Mouse (Mus musculus): Measurements from ENCODE around the gene Mettl27.
"Not testable (repeated sequence)": the region's sequence is repeated elsewhere in the genome, so short reads cannot be mapped to it uniquely, and the experiment has no call there.

The Mettl27 gene

GRCm38 (mm10) chr5:134951053-134951884 lies 19.1 kb downstream of the Mettl27 start:
- DNase-seq (ENCODE audit: low spot score in 2 of 2) = no peak

DNA sequence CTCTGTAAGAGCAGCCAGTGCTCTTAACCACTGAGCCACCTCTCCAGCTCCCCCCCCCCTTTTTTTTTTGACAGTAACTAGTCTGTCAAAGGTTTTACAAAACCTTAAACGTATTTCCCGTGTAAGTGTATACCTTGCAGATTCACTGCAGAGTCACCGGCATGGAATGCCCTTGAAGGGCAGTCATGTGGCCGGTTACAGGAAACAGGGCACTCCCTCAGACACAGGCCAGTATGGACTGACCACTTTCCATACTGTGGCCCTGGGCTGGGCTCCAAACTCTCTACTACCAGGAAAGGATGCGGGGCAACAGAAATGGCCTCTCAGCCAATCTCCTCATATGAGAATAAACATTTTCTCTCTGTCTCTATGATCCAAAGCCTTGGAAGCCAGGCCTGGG lies 23.3 kb downstream of the Mettl27 start:
- no peak for DNase-seq (ENCODE audit: low spot score in 2 of 2)

DNA sequence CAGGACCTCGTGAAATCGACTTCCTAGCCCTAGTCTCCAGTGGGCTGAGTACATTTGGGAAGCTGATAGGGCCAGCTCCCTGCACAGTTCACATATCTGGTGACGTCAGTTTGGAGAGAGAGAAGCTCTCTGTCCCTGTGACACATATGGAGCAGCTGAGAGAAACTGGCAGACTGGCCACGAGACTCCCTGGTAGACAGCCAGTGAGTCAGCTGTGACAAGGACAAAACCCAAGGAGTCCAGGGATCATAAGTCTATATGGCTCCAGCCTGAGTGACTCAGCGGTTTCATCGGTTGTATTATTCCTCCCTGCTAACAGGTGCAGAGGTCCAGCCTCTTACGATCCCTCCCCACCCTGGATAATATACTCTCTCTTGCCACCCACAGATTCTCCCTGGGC lies 26.9 kb downstream of the Mettl27 start:
- no peak for DNase-seq (ENCODE audit: low spot score in 2 of 2)

- no peak for DNase-seq (ENCODE audit: low spot score in 2 of 2)
These were observed 28.3 kb downstream of the Mettl27 start for GRCm38 (mm10) chr5:134960430-134960829.

DNA sequence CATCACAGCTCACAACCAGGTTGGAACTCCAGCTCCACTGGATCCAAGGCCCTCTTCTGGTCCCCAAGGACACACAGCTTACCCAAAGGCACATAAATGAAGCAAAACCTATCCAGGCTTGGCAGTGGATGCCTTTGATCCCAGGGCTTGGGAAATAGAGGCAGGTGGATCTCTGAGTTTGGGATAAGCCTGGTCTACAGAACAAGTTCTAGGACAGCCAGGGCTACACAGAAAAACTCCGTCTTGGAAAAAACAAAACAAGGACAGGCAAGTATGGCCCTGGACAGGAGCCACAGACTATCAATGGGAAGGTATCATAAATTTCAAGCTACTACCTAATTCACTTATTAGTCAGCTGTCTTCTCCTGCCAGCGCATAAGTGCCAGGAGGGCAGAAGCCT lies 29.4 kb downstream of the Mettl27 start:
- DNase-seq (ENCODE audit: low spot score in 2 of 2) = no peak

GRCm38 (mm10) chr5:134963546-134963945 lies 31.4 kb downstream of the Mettl27 start:
- no peak for DNase-seq (ENCODE audit: low spot score in 2 of 2)

DNA sequence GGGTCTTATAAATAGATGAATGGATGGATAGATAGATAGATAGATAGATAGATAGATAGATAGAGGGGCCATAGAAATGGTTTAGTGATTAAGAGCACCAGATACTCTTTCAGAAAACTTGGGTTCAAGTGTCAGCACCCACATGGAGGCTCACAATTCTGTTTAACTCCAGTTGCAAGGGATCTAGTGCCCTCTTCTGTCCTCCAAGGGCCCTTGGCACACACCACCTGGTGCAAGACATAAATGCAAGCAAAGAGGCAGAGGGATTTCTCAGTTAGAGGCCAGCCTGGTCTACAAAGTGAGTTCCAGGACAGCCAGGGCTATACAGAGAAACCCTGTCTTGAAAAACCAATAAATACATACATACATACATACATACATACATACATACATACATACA lies 32.5 kb downstream of the Mettl27 start:
- DNase-seq (ENCODE audit: low spot score in 2 of 2) = not testable (repeated sequence)

DNA sequence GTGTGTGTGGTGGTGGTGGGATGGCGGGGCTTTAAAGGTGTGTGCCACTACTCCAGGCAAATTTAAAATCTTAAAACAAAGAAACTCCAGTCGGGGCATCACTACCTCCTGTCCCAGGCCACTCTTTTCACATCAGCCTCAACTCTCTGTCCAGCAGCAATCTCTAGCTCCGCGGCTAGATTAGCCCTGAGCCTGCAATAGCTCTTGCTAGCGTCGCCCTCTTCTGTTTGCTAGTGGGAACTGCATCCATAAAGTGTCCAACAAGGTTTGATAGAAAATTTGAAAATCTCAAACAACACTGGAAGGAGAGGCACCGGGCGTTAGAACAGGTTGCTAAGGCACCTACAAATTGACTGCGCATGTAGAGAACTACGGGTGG lies 33.3 kb downstream of the Mettl27 start:
- DNase-seq (ENCODE audit: low spot score in 2 of 2) = peak; percentile 56 to 77

DNA sequence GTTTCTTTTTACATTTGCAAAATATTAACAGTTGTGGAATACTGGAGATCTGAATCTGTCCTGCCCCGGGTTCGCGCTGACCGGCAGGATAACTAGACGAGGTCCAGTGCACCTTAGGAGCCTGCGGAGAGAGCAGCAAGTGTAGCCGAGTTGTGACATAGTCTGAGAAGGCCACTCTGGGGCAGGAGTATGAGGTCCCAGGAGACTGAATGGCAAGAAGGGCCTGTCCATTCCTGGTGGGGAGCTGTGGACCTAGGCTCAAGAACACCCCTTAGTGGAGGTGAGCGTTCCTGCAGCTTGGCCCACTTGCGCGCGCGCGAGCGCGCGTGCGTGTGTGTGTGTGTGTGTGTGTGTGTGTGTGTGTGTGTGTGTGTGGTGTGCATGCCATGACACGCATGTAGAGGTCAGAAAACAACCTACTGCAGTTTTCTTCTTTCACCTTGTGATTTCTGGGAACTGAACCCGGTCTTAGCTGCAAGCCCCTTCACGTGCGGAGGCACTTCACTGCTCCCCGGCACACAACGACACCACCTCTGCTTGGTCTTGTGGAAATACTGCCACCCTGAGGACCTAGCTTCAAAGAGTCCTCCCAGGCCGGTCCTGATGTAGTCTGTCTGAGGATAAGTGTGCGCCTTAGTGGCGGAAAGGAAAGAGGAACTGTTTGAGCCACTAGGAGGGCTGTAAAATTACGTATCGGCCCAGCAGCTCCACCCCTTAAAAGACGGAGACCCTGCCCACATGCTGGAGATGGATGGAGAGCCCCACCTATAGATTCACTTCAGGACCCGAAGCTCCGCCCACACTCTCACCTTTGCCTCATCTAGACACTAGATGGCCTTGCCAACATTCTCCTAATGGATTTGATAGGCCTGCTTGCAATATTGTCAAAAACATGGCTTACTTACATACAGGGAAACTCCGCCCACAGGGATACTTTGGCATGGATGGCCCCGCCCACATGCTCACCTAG lies 34.0 kb downstream of the Mettl27 start:
- peak in 1 of 2 experiments; percentile 44 for DNase-seq (ENCODE audit: low spot score in 2 of 2)

- DNase-seq (ENCODE audit: low spot score in 2 of 2) = no peak
These were observed 35.2 kb downstream of the Mettl27 start for GRCm38 (mm10) chr5:134967164-134967944.

GRCm38 (mm10) chr5:134970671-134971070 lies 38.5 kb downstream of the Mettl27 start:
- no peak for DNase-seq (ENCODE audit: low spot score in 2 of 2)

DNA sequence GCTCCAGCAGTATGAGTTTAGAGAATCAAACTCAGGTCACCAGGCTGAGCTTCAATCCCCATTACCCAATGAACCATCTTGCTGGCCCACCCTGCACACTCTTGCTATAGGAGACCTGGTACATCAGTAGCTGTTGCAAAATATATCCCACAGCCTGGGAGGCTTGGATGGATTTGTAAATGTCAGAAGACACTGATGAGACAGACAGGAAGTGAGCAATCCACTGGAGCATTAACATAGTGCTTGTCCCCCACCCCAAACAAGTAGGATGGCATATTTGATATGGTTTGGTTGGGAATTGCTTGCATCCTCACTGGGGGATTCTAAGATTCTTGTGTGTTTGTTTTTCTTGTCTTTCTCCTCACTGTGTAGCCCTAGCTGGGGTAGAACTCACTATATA lies 40.9 kb downstream of the Mettl27 start:
- DNase-seq (ENCODE audit: low spot score in 2 of 2) = no peak

- no peak for DNase-seq (ENCODE audit: low spot score in 2 of 2)
These were observed 41.4 kb downstream of the Mettl27 start for GRCm38 (mm10) chr5:134973526-134973925.

GRCm38 (mm10) chr5:134974294-134974693 lies 42.1 kb downstream of the Mettl27 start:
- DNase-seq (ENCODE audit: low spot score in 2 of 2) = no peak

- no peak for DNase-seq (ENCODE audit: low spot score in 2 of 2)
These were observed 42.8 kb downstream of the Mettl27 start for GRCm38 (mm10) chr5:134974921-134975320.

DNA sequence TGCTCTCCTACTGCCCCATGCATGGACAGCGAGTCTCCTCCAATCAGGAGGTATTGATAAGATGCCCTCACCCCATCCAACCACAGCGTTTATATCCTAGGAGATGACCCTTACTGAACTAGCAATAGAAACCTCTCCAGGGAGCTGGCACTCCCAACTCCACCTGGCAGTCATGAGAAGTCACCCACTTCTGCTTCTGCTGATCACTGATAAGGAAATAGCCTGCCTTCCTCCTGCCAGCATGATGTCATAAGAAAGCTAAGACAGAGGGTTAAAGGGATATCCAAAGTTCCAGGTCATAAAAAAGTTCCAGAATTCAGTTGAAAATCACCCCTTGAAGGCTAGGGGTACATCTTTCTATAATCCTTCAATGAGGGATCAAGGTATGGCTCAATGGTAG lies 44.0 kb downstream of the Mettl27 start:
- no peak for DNase-seq (ENCODE audit: low spot score in 2 of 2)

DNA sequence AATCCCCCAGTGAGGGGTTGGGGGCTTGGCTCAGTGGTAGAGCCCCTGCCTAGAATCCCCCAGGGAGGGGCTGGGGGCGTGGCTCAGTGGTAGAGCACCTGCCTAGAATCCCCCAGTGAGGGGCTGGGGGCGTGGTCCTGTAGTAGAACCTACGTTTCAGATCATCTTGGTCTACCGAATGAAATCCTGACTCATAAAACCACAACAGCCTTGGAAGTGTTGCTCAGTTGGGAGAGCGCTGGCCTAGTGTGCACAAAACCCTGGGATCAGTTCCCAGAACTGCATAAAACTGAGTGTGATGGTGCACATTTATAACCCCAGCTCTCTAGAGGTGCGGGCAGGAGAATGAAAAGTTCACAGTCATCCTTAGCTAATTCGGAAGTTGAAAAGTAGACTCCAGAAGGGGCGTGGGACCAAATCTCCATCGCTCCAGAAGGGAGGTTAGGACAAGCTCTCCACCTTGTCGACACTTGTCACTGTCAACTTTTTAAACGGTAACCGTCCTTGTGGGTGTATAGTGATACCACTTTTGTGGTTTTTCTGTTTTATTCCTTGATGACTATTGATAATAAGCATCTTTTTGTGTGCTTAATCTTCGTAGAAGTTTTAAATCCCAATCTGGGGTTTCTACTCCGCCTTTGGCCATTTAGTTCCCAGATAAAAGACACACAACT lies 44.5 kb downstream of the Mettl27 start:
- no peak for DNase-seq (ENCODE audit: low spot score in 2 of 2)

DNA sequence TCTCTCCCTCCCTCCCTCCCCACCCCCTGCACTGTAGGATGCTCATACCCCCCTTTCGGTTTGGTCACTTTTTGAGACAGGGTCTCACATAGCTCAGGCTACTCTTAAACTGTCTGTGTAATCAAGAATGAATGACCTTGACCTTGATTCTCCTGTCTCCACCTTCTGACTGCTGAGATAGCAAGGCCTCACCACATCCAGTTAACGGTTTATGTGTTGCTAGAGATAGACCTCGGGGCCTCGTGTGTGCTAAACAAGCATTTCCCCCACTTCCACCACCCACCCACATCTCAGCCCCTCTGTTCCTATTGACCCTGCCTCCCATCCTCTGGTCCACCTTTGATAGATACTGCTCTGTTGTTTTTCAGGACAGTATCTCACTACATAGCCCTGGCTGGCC lies 45.7 kb downstream of the Mettl27 start:
- no peak for DNase-seq (ENCODE audit: low spot score in 2 of 2)

DNA sequence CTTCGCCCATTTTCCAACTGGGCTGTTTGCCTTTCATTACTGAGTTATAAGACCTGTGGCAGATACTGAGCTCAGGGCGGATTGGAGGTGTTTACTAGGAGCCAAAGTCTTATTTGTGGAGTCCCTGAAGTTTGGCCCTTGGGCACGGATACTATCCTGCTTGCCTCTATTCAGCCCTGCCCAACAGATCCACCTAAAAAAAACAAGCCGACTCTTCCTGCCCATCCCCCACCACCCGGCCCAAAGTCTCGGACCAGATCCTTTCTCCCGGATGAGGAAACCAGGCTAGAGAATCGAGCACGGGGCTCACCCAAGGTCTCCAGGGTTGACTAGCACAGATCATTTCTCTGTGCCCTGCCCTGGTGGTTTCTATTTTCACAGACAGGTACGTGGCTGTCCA lies 49.0 kb downstream of the Mettl27 start:
- no peak for DNase-seq (ENCODE audit: low spot score in 2 of 2)

DNA sequence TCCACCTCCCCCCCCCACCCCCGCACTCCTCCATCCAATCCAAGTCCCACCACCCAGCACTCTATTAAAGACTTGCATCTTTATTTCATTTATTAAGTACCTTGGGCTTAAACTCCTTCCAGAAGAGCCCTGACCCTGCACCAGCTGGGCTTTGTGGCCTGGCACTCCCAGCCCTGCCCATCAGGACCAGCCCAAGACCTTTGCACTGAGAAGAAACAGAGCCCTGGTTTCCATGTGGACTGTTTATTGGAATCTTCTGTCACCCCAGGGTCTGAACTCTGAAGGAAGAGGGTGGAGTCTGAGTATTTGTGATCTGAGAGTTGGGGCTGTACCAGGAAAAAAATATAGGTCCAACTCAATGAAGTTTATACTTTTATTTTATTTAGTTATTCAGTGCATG lies 50.9 kb downstream of the Mettl27 start:
- DNase-seq (ENCODE audit: low spot score in 2 of 2) = no peak

GRCm38 (mm10) chr5:134983771-134984170 lies 51.6 kb downstream of the Mettl27 start:
- DNase-seq (ENCODE audit: low spot score in 2 of 2) = no peak

All from spleen, postnatal 14 days (tissue).